Mouse (Mus musculus) skeletal muscle tissue, adult 2 months (tissue): ENCODE results near the gene Lims1.

Source experiments
- DNase-seq: peaks from one replicate; pipeline ENCODE4 v3.0.0-alpha.2; 2012; ENCODE audit warnings: low read depth, low spot score

Gene Lims1

DNA sequence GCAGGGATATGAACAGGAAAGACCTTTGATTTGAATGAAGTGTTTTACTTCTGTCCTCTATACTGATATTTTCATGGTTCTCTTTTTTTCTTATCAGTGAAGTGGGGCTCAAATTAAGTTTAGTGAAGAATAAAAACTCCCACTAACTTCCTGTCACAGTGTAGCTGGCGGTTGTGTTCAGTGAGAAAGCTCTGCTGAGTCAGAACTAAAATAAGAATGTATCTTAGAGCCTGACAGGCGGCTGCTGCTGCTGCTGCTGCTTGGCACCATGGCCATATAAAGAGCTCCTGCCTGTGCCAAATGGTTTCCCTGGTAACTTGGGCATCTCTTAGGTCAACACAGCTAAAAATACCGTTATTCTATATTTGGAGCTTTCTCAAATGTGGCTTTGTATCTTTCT is 60.0 kb downstream of the Lims1 start:
- peak; percentile 84 for DNase-seq

- no peak for DNase-seq
These were observed 60.5 kb downstream of the Lims1 start for GRCm38 (mm10) chr10:58383761-58384160.

- DNase-seq, result no peak
These were observed 62.4 kb downstream of the Lims1 start for GRCm38 (mm10) chr10:58385629-58386028.

DNA sequence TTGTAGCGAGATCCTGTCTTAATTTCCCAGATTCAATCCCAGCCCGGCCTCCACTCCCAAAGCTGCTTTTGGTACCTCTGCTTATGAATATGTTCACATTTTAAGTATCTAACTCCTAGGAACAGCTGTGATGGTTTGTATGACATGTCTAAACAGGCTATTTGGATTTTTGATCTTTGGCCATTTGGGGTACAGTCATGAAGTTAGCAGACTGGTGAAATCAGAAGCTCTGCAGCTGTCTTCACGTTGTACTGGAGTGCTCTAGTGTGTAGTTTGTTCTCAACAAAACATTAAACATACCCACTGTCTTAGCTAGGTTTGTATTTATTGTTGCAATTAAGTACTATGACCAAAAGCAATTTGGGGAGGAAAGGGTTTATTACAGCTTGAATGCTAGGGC is 63.7 kb downstream of the Lims1 start:
- DNase-seq, result no peak

GRCm38 (mm10) chr10:58388648-58389047 is 65.4 kb downstream of the Lims1 start:
- DNase-seq, result no peak

DNA sequence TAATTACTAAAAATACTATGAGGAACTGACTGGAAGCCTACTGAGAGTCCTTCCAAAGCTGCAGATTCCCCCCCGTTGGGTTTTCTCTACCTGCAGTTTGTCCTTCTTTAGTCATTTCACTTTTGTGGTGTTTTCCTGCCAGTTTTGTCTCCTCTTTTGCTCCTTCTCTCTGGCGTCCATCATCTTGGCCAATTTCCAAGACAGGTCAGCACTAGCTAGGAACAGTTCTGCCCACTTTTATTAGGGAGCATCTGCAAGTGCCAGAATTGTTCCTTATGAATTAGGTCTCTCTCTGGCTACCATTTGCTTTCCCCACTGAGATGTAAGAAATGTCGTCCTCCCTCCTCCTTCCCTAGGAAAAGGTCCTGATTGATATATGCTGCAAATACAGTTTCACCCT is 65.9 kb downstream of the Lims1 start:
- DNase-seq, result no peak

GRCm38 (mm10) chr10:58392435-58392834 is 69.2 kb downstream of the Lims1 start:
- no peak for DNase-seq

GRCm38 (mm10) chr10:58393026-58394014 is 70.1 kb downstream of the Lims1 start:
- DNase-seq, result no peak

DNA sequence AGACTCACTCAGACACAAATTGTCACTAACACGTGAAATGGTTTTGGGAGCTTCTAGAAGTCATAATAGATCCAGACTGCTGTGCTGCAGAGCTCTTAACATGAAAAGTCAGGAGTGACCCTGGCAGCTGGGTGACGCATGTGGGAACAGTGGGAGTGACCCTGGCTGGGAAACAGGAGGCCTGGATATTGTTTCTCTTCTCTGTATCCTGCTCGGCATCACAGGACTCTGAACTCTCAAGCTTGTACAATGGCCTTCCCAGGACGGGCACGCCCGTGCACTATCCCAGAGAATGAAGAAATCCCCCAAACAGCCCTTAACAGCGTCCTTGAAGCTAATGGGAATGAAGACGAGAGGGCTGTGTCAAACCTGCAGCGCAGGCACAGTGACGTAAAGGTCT is 70.9 kb downstream of the Lims1 start:
- peak; percentile 65 for DNase-seq

DNA sequence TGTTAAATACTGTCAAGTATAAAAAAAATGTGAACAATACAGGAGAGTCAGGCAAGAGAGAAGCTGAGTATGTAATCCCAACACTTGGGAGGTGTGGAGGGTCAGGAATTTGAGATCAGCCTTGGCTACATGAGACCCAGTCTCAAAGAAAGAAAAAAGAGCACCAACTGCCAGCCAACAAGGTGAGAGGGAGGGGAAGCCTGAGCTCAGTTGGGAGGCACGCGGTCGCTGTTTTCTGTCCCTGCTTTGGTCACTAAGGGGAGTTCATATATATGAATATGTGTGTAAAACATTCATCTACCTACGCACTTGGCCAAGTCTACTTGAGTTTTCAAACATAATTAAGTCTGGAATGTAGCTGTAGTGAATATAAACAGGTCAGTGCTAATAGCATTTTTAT is 72.0 kb downstream of the Lims1 start:
- DNase-seq, result no peak

DNA sequence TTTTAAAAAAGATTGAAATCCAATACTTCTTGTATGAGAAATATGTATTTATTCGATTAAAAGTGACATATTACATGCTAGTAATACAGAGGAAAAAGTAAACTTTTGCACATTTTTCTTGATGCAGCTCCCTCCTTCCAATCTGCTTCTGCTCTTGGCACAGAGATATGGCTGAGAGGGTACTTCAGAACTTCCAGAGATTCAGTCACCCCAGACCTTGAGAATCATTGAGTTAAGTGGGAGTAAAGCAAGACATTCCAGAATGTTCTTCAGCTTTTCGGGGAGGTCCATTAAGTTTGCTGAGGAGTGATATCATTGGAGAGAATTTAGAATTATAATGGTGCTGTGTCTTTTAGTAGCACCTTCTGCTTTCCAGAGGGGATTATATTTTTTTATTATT is 72.5 kb downstream of the Lims1 start:
- no peak for DNase-seq

DNA sequence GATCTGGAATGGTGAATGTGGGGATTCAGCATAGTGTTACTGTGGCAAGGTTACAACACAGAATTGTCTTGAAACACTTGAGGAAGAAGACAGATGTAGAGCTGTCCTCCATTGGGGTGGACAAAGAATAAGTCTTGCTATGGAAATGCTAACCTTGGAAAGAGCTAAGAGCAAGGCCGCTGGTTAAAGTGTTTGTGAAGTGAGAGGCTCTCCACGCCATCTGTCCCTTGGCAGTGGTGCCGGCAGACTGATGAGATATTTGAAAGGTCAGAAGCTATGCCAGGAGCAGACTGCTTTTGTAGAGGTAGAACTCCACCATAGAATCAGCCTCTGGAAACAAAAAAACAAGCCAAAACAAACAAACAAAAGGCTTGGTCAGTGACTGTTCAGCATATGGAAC is 73.3 kb downstream of the Lims1 start:
- peak; percentile 56 for DNase-seq

GRCm38 (mm10) chr10:58398941-58399340 is 75.7 kb downstream of the Lims1 start:
- no peak for DNase-seq

DNA sequence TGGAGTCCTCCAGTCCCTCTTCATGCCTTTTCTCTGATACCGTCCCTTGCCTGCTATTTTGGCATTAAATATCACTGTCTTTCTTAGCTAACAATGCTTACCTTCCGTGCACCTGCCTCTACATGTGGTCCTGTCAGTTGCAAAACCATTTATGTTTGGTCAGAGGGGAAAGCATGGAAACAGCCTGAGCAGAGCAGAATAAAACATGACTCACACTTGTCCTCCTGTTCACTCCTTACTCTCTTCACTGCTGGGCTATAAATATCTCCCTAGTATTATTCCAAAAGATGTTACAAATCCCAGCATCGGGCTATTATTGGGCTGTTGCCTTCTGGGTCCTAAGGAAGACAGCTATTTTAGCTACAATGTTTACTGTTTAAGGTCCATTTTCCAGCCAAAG is 78.6 kb downstream of the Lims1 start:
- peak; percentile 57 for DNase-seq

DNA sequence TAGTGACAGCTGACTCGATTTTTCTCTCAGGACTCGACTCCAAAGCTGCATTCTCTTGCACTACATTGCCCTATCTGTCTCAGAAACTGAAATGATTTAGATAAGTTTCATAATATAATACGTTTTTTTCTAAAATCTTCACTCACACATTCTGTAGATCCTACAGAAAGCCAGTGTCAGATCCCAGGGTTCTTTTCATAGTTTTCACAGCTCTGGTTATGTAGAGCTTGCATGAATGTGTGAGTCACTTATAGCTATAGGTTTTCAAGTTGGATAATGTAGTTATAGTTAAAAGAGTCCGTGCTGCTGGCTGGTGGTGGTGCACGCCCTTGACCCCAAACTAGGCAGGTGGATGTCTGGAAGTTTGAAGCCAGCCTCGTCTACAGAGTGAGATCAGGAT is 81.4 kb downstream of the Lims1 start:
- DNase-seq, result no peak

- DNase-seq, result no peak
These were observed 82.2 kb downstream of the Lims1 start for GRCm38 (mm10) chr10:58405285-58405948.

GRCm38 (mm10) chr10:58405949-58406305 is 82.7 kb downstream of the Lims1 start:
- DNase-seq, result no peak

DNA sequence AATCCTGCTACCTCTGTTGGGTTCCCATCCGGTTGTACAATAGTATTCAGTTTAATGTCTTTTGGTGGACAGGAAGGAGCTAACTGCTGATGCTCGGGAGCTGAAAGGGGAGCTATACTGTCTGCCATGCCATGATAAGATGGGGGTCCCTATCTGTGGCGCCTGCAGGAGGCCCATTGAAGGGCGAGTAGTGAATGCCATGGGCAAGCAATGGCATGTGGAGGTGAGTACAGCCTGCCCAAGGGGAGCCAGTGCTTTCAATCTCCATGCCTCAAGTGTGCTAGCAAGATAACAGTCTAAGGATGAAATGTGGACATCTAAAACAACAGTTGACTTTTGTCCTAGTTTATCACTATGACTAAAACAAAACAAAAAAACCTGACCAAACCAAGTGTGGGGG is 89.1 kb downstream of the Lims1 start:
- no peak for DNase-seq

DNA sequence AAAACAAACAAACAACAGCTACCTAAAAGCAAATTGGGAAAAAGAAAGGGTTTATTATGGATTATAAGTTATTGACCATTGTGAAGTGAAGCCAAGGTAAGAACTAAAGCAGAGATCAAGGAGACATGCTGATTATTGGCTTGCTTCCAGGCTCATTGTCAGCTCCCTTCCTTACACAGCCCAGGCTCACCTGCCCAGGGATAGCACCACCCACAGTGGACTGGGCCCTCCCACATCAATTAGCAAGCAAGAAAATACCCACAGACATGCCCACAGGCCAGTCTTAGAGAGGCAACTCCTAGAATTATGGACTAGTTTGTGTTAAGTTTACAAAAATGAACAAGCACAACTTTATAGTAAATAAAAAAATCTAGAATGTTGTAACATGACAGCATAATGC is 89.6 kb downstream of the Lims1 start:
- no peak for DNase-seq

DNA sequence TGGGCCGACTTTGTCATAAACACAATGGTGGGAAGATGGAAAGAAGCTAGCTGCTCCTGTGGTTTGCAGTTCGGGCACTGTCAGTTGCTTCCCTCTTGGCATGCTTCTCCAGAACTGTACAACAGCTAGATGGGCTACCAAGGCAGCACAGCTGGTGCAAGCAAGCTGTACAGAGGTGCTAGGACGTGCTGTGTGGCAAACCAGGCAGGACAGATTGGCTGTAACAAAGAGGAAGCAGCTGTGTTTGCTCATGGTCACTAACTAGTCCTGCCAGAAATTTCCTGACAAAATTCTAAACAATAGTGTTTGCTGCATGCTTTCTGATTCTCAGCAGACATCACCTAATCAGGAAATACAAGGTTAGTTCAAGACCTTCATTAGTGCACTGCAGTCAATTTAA is 93.4 kb downstream of the Lims1 start:
- DNase-seq, result no peak

DNA sequence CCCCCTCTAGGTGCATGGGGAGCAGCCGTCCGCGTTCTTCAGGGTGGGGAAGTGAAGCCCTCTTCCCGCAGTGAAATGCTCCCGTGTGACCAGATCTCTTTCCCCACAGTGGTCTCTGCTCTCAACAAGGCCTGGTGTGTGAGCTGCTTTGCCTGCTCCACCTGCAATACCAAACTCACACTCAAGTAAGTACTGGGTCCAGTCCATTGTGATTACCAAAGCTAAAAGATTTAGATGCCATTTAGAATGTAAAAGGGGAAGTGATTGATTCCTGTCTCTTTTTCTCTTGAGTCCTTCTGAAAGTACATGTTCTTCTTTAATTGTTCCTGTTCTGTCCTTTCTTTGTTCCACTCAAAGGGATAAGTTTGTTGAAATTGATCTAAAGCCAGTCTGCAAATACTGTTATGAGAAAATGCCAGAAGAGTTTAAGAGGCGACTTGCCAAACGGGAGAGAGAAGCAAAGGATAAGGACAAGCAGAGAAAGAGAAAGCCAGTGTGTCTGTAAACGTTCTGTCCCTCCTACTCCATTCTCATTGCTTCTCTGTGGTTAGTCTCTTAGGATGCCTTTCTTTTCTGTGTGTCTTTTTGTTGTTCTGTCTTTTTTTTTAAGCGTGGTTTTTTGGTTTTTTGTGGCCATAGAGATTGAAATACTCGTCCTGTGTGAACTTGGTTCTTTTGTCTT is 95.2 kb downstream of the Lims1 start:
- DNase-seq, result no peak

GRCm38 (mm10) chr10:58427930-58428329 is 104.7 kb downstream of the Lims1 start:
- DNase-seq, result no peak
